Mouse (Mus musculus): ENCODE measurements around the gene Cdh13. TPM values are rescaled to one million over a fixed set of nuclear protein-coding genes. Genes with fewer than 3 reads are reported as not detected.

Gene Cdh13
- total RNA-seq, 1 experiment from 2014 or later: 19.8 TPM

- no peak for DNase-seq
These were observed 531.5 kb downstream of the Cdh13 start for GRCm38 (mm10) chr8:118815055-118815454.

GRCm38 (mm10) chr8:118826761-118827160, 543.2 kb downstream of the Cdh13 start:
- no peak for DNase-seq

GRCm38 (mm10) chr8:118827726-118828125, 544.2 kb downstream of the Cdh13 start:
- DNase-seq: no peak

GRCm38 (mm10) chr8:118830291-118830690, 546.8 kb downstream of the Cdh13 start:
- no peak for DNase-seq

GRCm38 (mm10) chr8:118831026-118831425, 547.5 kb downstream of the Cdh13 start:
- DNase-seq: no peak

- no peak for DNase-seq
These were observed 555.3 kb downstream of the Cdh13 start for GRCm38 (mm10) chr8:118838801-118839200.

- DNase-seq: no peak
These were observed 562.2 kb downstream of the Cdh13 start for GRCm38 (mm10) chr8:118845690-118846089.

- DNase-seq: no peak
These were observed 564.5 kb downstream of the Cdh13 start for GRCm38 (mm10) chr8:118848021-118848420.

GRCm38 (mm10) chr8:118849515-118849914, 566.0 kb downstream of the Cdh13 start:
- DNase-seq: peak; percentile 27

GRCm38 (mm10) chr8:118850381-118850780, 566.8 kb downstream of the Cdh13 start:
- peak; percentile 65 for DNase-seq

GRCm38 (mm10) chr8:118851361-118851760, 567.8 kb downstream of the Cdh13 start:
- no peak for DNase-seq

- DNase-seq: no peak
These were observed 569.3 kb downstream of the Cdh13 start for GRCm38 (mm10) chr8:118852861-118853260.

- no peak for DNase-seq
These were observed 571.1 kb downstream of the Cdh13 start for GRCm38 (mm10) chr8:118854656-118855055.

- DNase-seq: no peak
These were observed 582.8 kb downstream of the Cdh13 start for GRCm38 (mm10) chr8:118866332-118866731.

GRCm38 (mm10) chr8:118870711-118871110, 587.2 kb downstream of the Cdh13 start:
- no peak for DNase-seq

GRCm38 (mm10) chr8:118879939-118880825, 596.6 kb downstream of the Cdh13 start:
- no peak for DNase-seq

GRCm38 (mm10) chr8:118884296-118884695, 600.8 kb downstream of the Cdh13 start:
- no peak for DNase-seq

- DNase-seq: no peak
These were observed 601.5 kb downstream of the Cdh13 start for GRCm38 (mm10) chr8:118884988-118885387.

- DNase-seq: no peak
These were observed 618.9 kb downstream of the Cdh13 start for GRCm38 (mm10) chr8:118902402-118902801.

- DNase-seq: no peak
These were observed 633.0 kb downstream of the Cdh13 start for GRCm38 (mm10) chr8:118916513-118916912.

- no peak for DNase-seq
These were observed 653.9 kb downstream of the Cdh13 start for GRCm38 (mm10) chr8:118937412-118937811.

GRCm38 (mm10) chr8:118938025-118938424, 654.5 kb downstream of the Cdh13 start:
- no peak for DNase-seq

- peak; percentile 9 for DNase-seq
These were observed 668.5 kb downstream of the Cdh13 start for GRCm38 (mm10) chr8:118951766-118952741.
